Mouse (Mus musculus) embryonic fibroblast, embryonic 13.5 days (primary cell): ENCODE results near the gene Tbc1d13.

ENCODE experiments used
- CTCF ChIP-seq: IDR thresholded peaks from 2 replicates; pipeline ENCODE4 v1.5.1; 2011; ENCODE audit warnings: mild to moderate bottlenecking, control low read depth, low read length, moderate library complexity, borderline replicate concordance; ENCODE audit not compliant: insufficient read depth
- POLR2A ChIP-seq: IDR thresholded peaks from 2 replicates; pipeline ENCODE4 v1.6.1; 2011; ENCODE audit warnings: low read depth, mild to moderate bottlenecking, control low read depth, low read length, moderate library complexity

GRCm38 (mm10) chr2:30171997-30172382 lies 38.4 kb downstream of the Tbc1d13 start:
- TF ChIP-seq CTCF = no peak
- TF ChIP-seq POLR2A = no peak
